Mouse (Mus musculus) brain, embryonic 14.5 days (tissue): Measurements from ENCODE around the gene Vps13d. TPM values are rescaled to one million over a fixed set of nuclear protein-coding genes. Genes with fewer than 3 reads are reported as not detected.

Source experiments
- DNase-seq: peaks from one replicate; pipeline ENCODE4 v3.0.0-alpha.2; 2011; ENCODE audit warnings: low read depth
- CTCF ChIP-seq: fragments of 200-500 bp; IDR thresholded peaks from 2 replicates; pipeline ENCODE4 v1.5.1; 2012; ENCODE audit warnings: inconsistent platforms, mild to moderate bottlenecking, moderate library complexity, borderline replicate concordance; ENCODE audit not compliant: insufficient read depth, insufficient read length; ENCODE audit errors: extremely low read depth
- POLR2A ChIP-seq: fragments of 200-500 bp; IDR thresholded peaks from 2 replicates; pipeline ENCODE4 v1.6.1; 2012; ENCODE audit warnings: mild to moderate bottlenecking, inconsistent platforms, borderline replicate concordance; ENCODE audit not compliant: poor library complexity, insufficient read depth, insufficient read length, severe bottlenecking; ENCODE audit errors: extremely low read depth
- polyA plus RNA-seq: library from polyadenylated mRNA; depleted of rRNA; stranded (reverse); fragments of >200 nt; gene quantifications from 2 replicates; pipeline ENCODE4 v1.2.3, GENCODE M21; 2012

The Vps13d gene
- polyA plus RNA-seq, 1 experiment, result 26.9 TPM

- no peak for DNase-seq
- no peak for TF ChIP-seq POLR2A
- no peak for TF ChIP-seq CTCF
Observed at GRCm38 (mm10) chr4:145221379-145221778, 26.6 kb upstream of the Vps13d start.

GRCm38 (mm10) chr4:145220001-145220400 lies 25.2 kb upstream of the Vps13d start:
- DNase-seq, result no peak
- TF ChIP-seq CTCF, result no peak
- TF ChIP-seq POLR2A, result no peak

GRCm38 (mm10) chr4:145219240-145219985 lies 24.6 kb upstream of the Vps13d start:
- no peak for DNase-seq
- no peak for TF ChIP-seq POLR2A
- peak; percentile 14; the same call in 1 of the 2 replicates for TF ChIP-seq CTCF

- no peak for DNase-seq
- no peak for TF ChIP-seq CTCF
- TF ChIP-seq POLR2A, result no peak
Observed at GRCm38 (mm10) chr4:145217837-145218236, 23.0 kb upstream of the Vps13d start.

- no peak for DNase-seq
- TF ChIP-seq CTCF (no peak), POLR2A (no peak)
Observed at GRCm38 (mm10) chr4:145217046-145217445, 22.2 kb upstream of the Vps13d start.

GRCm38 (mm10) chr4:145215396-145215795 lies 20.6 kb upstream of the Vps13d start:
- no peak for DNase-seq
- no peak for TF ChIP-seq CTCF
- TF ChIP-seq POLR2A, result no peak

GRCm38 (mm10) chr4:145214786-145215174 lies 20.0 kb upstream of the Vps13d start:
- no peak for DNase-seq
- TF ChIP-seq POLR2A (no peak), CTCF (no peak)

- DNase-seq, result peak; percentile 89
- TF ChIP-seq POLR2A (no peak), CTCF (peak; percentile 94)
Observed at GRCm38 (mm10) chr4:145213999-145214785, 19.4 kb upstream of the Vps13d start.

GRCm38 (mm10) chr4:145211076-145211475 lies 16.3 kb upstream of the Vps13d start:
- no peak for DNase-seq
- TF ChIP-seq CTCF, result no peak
- no peak for TF ChIP-seq POLR2A

GRCm38 (mm10) chr4:145210564-145210963 lies 15.8 kb upstream of the Vps13d start:
- no peak for DNase-seq
- TF ChIP-seq CTCF (no peak), POLR2A (no peak)

GRCm38 (mm10) chr4:145209690-145210088 lies 14.9 kb upstream of the Vps13d start:
- TF ChIP-seq POLR2A (no peak), CTCF (no peak)

GRCm38 (mm10) chr4:145209076-145209689 lies 14.4 kb upstream of the Vps13d start:
- no peak for DNase-seq
- no peak for TF ChIP-seq POLR2A
- TF ChIP-seq CTCF, result no peak

More at GRCm38 (mm10) chr4:145209690-145210088, 14.9 kb upstream of the Vps13d start:
- no peak for DNase-seq
